Mouse (Mus musculus) ES-Bruce4 (cell line): Measurements from ENCODE around the gene Mef2c.

ENCODE experiments used
- CTCF ChIP-seq: IDR thresholded peaks from one replicate; pipeline ENCODE4 v1.8.1; 2011; ENCODE audit warnings: low read depth, low read length
- EP300 ChIP-seq: IDR thresholded peaks from 2 replicates; pipeline ENCODE4 v1.6.1; 2011; ENCODE audit warnings: low read depth, low read length; ENCODE audit not compliant: insufficient read depth
- POLR2A ChIP-seq: IDR thresholded peaks from one replicate; pipeline ENCODE4 v1.8.1; 2011; ENCODE audit warnings: low read length; ENCODE audit not compliant: insufficient read depth

DNA sequence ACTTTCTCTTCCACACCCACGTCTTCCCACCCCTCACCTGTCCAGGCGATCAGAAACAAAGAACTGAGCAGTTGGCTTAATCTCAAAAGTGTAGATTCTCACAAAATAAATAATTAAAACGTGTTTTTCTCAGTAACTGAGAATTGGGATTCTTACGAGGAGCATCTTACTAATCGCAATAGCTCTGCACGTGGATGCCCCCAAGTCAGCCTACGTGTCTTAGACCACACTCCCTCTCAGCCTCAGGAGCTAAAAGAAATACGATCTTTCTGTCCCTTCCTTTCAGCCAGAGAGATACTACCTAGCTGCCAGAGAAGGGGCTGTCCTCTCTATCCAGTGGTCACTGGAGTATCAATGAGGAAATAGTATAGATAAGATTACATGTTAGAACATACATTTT, 106.3 kb downstream of the Mef2c start:
- TF ChIP-seq EP300: no peak
- no peak for TF ChIP-seq POLR2A
- TF ChIP-seq CTCF: no peak
